Mouse (Mus musculus) spleen, adult 2 months (tissue): Measurements from ENCODE around the gene Echdc2. TPM values are rescaled to one million over a fixed set of nuclear protein-coding genes. Genes with fewer than 3 reads are reported as not detected.
"Not testable (repeated sequence)": the region's sequence is repeated elsewhere in the genome, so short reads cannot be mapped to it uniquely, and the experiment has no call there.

Experiments used
- DNase-seq, 2 experiments: peaks; one replicate each; pipeline versions ENCODE4 v3.0.0 to v3.0.0-alpha.2; 2012 to 2021; ENCODE audit warnings: low spot score in 2 of 2, low read depth in 1 of 2
- H3K27ac ChIP-seq: fragments of 200-500 bp; 2 replicates; pipeline ENCODE4 v1.5.1; 2012; ENCODE audit warnings: low read length, inconsistent platforms; ENCODE audit not compliant: insufficient read depth
- H3K27me3 ChIP-seq: fragments of 200-500 bp; 2 replicates; pipeline ENCODE4 v1.6.1; 2012; ENCODE audit warnings: mild to moderate bottlenecking, moderate library complexity, low read length, inconsistent platforms; ENCODE audit not compliant: control insufficient read depth, insufficient read depth
- H3K36me3 ChIP-seq: fragments of 200-500 bp; 2 replicates; pipeline ENCODE4 v1.6.1; 2012; ENCODE audit warnings: mild to moderate bottlenecking, low read length, inconsistent platforms; ENCODE audit not compliant: control insufficient read depth, insufficient read depth
- H3K4me1 ChIP-seq: fragments of 200-500 bp; 2 replicates; pipeline ENCODE4 v1.6.1; 2011; ENCODE audit warnings: inconsistent platforms; ENCODE audit not compliant: control insufficient read depth, insufficient read depth, insufficient read length
- H3K4me3 ChIP-seq: fragments of 200-500 bp; 2 replicates; pipeline ENCODE4 v1.5.1; 2011; ENCODE audit warnings: mild to moderate bottlenecking, inconsistent platforms; ENCODE audit not compliant: insufficient read depth, insufficient read length; ENCODE audit errors: extremely low read depth
- CTCF ChIP-seq: fragments of 200-500 bp; IDR thresholded peaks from 2 replicates; pipeline ENCODE4 v1.5.1; 2011; ENCODE audit warnings: mild to moderate bottlenecking, inconsistent platforms; ENCODE audit not compliant: insufficient read depth, insufficient read length, insufficient replicate concordance; ENCODE audit errors: extremely low read depth
- POLR2A ChIP-seq: fragments of 200-500 bp; IDR thresholded peaks from 2 replicates; pipeline ENCODE4 v1.6.1; 2011; ENCODE audit warnings: low read depth, low read length, inconsistent platforms
- WGBS: fragments of 180-500 bp; shearing (Covaris S2); methylation state at CpG from one replicate; pipeline ENCODE4 v1.1.7; 2018; 5-methylcytosine and 5-hydroxymethylcytosine counted together
- polyA plus RNA-seq: library from polyadenylated mRNA; depleted of rRNA; stranded (reverse); fragments of >200 nt; gene quantifications from 2 replicates; pipeline ENCODE4 v1.2.3, GENCODE M21; 2012

Echdc2 gene
- polyA plus RNA-seq, 1 experiment, result 3.4 TPM

DNA sequence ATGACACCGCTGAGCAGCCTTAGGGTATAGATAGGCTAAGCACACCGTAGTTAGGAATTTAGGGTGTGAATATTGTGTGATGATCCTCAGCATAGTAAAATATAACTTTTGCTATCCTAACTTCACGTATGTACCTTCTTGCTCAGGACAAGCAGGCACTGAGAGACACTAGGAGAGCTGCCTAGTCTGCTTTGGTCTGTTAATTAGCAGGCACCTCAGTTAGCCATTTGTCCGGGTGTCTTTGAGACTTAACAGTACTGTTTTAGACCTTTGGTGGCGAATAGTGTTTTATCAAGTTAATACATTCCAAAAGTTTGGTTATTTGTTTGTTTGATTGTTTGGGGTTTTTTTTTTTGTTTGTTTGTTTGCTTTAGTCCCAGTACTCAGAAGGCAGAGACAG, 37.7 kb upstream of the Echdc2 start:
- 89% methylated on average over 5 of the region's 5 CpGs for WGBS
- Histone ChIP-seq H3K4me3 (no peak overlapping the region), H3K36me3 (no peaks in the 10 kb centered on the region), H3K27ac (no peak overlapping the region), H3K27me3 (no peaks in the 10 kb centered on the region), H3K4me1 (no peaks in the 10 kb centered on the region)
- TF ChIP-seq POLR2A, result no peak
- no peak for TF ChIP-seq CTCF
- DNase-seq, result no peak

GRCm38 (mm10) chr4:108128339-108128738, 36.9 kb upstream of the Echdc2 start:
- 93% methylated on average over 2 of the region's 2 CpGs for WGBS
- no peaks in the 10 kb centered on the region for H3K36me3 ChIP-seq
- H3K4me3 ChIP-seq, result no peak overlapping the region
- H3K4me1 ChIP-seq, result no peaks in the 10 kb centered on the region
- no peak overlapping the region for H3K27ac ChIP-seq
- no peaks in the 10 kb centered on the region for H3K27me3 ChIP-seq
- TF ChIP-seq CTCF, result no peak
- no peak for TF ChIP-seq POLR2A
- no peak for DNase-seq

DNA sequence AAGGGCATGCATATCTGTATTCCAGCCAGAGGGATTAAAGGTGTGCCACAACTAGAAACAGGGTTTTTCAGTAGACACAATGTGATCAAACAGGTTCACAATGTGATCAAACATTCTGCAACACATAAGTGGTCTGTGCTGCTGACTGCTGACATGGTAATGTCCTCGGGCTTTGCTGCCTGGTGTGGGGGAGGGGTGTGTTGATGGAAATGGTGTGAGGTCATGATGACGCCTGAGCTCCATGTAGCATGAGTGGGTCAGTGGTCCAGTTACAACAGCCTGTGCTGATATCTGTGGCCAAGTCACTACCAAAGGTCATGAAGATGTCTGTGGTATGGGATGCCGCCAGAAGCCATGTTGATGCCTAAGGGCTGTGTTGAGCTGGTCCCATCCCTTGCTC, 34.8 kb upstream of the Echdc2 start:
- no peaks in the 10 kb centered on the region for H3K4me1 ChIP-seq
- H3K27ac ChIP-seq, result no peak overlapping the region

DNA sequence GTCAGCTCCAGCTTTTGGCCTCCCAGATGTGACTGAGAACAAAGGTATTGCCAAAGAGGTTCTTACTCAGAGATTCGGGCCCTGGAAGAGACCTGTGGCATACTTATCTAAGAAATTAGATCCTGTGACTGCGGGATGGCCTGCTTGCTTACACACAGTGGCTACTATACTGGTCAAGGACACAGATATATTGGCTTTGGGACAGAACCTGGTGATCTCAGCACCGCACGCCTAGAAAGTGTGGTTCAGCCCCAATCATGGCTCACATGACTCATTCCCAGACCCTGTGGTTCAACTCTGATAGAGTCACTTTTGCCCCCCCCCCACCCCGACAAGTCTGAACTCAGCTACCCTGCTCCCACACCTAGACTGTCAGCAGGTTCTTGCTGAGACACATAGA, 28.3 kb upstream of the Echdc2 start:
- H3K27ac ChIP-seq, result no peak overlapping the region
- 90% methylated on average over 5 of the region's 5 CpGs for WGBS
- DNase-seq, result no peak
- no peak overlapping the region for H3K4me3 ChIP-seq
- H3K27me3 ChIP-seq, result no peaks in the 10 kb centered on the region
- TF ChIP-seq CTCF (no peak), POLR2A (no peak)
- no peaks in the 10 kb centered on the region for H3K4me1 ChIP-seq
- H3K36me3 ChIP-seq, result no peaks in the 10 kb centered on the region

More for the DNA sequence above, 34.8 kb upstream of the Echdc2 start:
- DNase-seq, result no peak
- Histone ChIP-seq H3K4me3 (no peak overlapping the region), H3K27me3 (no peaks in the 10 kb centered on the region), H3K36me3 (no peaks in the 10 kb centered on the region)
- WGBS, result 91% methylated on average over 3 of the region's 3 CpGs
- TF ChIP-seq POLR2A, result no peak
- TF ChIP-seq CTCF, result no peak

GRCm38 (mm10) chr4:108143178-108143577, 22.1 kb upstream of the Echdc2 start:
- 85% methylated on average over 2 of the region's 2 CpGs for WGBS
- not testable (repeated sequence) for H3K27me3 ChIP-seq, DNase-seq, H3K27ac ChIP-seq, H3K4me1 ChIP-seq, H3K36me3 ChIP-seq, H3K4me3 ChIP-seq

GRCm38 (mm10) chr4:108143778-108144177, 21.5 kb upstream of the Echdc2 start:
- no peak for TF ChIP-seq POLR2A
- TF ChIP-seq CTCF, result no peak
- Histone ChIP-seq H3K27ac (no peak overlapping the region), H3K36me3 (no peaks in the 10 kb centered on the region), H3K27me3 (no peaks in the 10 kb centered on the region), H3K4me3 (no peak overlapping the region), H3K4me1 (no peaks in the 10 kb centered on the region)
- DNase-seq, result no peak

DNA sequence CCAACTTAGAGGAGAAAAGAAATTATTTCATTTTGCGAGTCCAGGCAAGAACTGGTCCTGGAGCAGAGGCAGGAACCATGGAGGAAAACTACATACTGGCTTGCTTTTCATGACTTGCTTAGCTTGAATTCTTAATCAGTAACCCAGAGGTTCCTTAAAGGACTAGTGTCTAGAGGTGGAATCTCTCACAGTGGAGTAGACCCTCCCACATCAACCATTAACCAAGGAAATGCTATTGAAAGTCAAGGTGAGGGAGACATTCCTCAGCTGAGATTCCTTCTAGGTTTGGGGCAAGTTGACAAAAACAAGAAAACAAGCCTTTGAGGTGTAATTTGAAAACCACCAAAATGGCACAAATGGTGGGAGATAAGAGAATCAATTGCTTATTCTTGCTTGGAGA, 20.4 kb upstream of the Echdc2 start, which contains the start of gene Scp2:
Gene Scp2 (minus strand): TSS at position 119 of the 400 bp plus-strand sequence.
- 90% methylated on average over 1 of the region's 1 CpGs for WGBS
- H3K4me3 ChIP-seq, result no peak within 1 kb of the TSS
- TF ChIP-seq POLR2A (no peak), CTCF (no peak)
- no peaks in the 10 kb centered on the region for H3K4me1 ChIP-seq
- no peaks in the 10 kb centered on the region for H3K27me3 ChIP-seq
- no peaks in the 10 kb centered on the region for H3K36me3 ChIP-seq
- no peak for DNase-seq
- no peak within 1 kb of the TSS for H3K27ac ChIP-seq

DNA sequence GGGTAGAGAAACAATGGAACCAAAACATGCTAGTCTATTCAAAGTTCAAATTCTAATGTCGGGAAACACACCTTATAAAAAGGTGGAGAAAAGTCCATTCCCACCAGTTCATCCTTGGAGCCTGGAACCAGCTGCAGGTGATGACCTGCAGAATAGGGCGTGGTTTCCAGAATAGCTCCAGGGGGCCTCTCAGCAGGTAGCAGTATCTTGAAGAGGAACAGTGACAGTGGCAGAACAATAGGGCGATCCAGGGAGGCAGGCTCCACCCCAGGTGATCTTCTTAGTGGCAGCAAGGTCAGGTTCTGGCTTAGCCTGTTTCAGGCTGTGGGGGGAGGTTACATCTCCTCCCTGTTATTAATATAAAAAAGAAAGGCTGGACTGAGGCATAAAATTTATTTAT, 19.7 kb upstream of the Echdc2 start:
- 72% methylated on average over 3 of the region's 3 CpGs for WGBS
- not testable (repeated sequence) for DNase-seq, H3K36me3 ChIP-seq

GRCm38 (mm10) chr4:108155141-108155540, 10.1 kb upstream of the Echdc2 start:
- H3K27me3 ChIP-seq, H3K4me1 ChIP-seq, H3K27ac ChIP-seq, DNase-seq, H3K4me3 ChIP-seq, H3K36me3 ChIP-seq: not testable (repeated sequence)
- 82% methylated on average over 1 of the region's 1 CpGs for WGBS

More for the DNA sequence above, 19.7 kb upstream of the Echdc2 start:
- not testable (repeated sequence) for H3K27ac ChIP-seq, H3K27me3 ChIP-seq, H3K4me3 ChIP-seq, H3K4me1 ChIP-seq
